Mouse (Mus musculus) MEL (cell line): Measurements from ENCODE around the gene Tas2r137.

Experiments used
- CHD1 ChIP-seq: IDR thresholded peaks from 2 replicates; pipeline ENCODE4 v1.6.1; 2012; ENCODE audit warnings: low read depth, mild to moderate bottlenecking, inconsistent platforms, low read length, improper control_type of control experiment
- CTCF ChIP-seq, 3 experiments: IDR thresholded peaks in 2 of 3; conservative IDR thresholded peaks in 1 of 3; 2 replicates each; pipeline ENCODE4 v1.5.1; 2011 to 2012; ENCODE audit warnings: low read length in 3 of 3, low read depth in 2 of 3, mild to moderate bottlenecking in 2 of 3, improper control_type of control experiment in 1 of 3, inconsistent platforms in 1 of 3, mixed read lengths in 1 of 3, moderate library complexity in 1 of 3; ENCODE audit not compliant: control insufficient read depth in 1 of 3, insufficient read depth in 1 of 3, poor library complexity in 1 of 3, severe bottlenecking in 1 of 3
- GATA1 ChIP-seq: IDR thresholded peaks from 2 replicates; pipeline ENCODE4 v1.6.1; 2011; ENCODE audit warnings: low read depth, low read length, improper control_type of control experiment
- MAFK ChIP-seq: IDR thresholded peaks from 2 replicates; pipeline ENCODE4 v1.6.1; 2011; ENCODE audit warnings: low read depth, mild to moderate bottlenecking, low read length, improper control_type of control experiment, borderline replicate concordance
- MAX ChIP-seq: IDR thresholded peaks from 2 replicates; pipeline ENCODE4 v1.6.1; 2011; ENCODE audit warnings: low read length, improper control_type of control experiment
- NRF1 ChIP-seq: IDR thresholded peaks from 2 replicates; pipeline ENCODE4 v1.6.1; 2014; ENCODE audit warnings: low read depth, mild to moderate bottlenecking, inconsistent platforms, low read length, improper control_type of control experiment, moderate library complexity; ENCODE audit not compliant: poor library complexity, insufficient read depth, severe bottlenecking
- POLR2A ChIP-seq, 2 experiments: IDR thresholded peaks; 2 replicates each; pipeline ENCODE4 v1.6.1; 2011 to 2012; ENCODE audit warnings: low read length in 2 of 2, mild to moderate bottlenecking in 2 of 2, control low read depth in 1 of 2, improper control_type of control experiment in 1 of 2, low read depth in 1 of 2, moderate library complexity in 1 of 2; ENCODE audit not compliant: control insufficient read depth in 1 of 2, insufficient read depth in 1 of 2, poor library complexity in 1 of 2
- UBTF ChIP-seq: IDR thresholded peaks from 2 replicates; pipeline ENCODE4 v1.6.1; 2012; ENCODE audit warnings: low read depth, mild to moderate bottlenecking, inconsistent platforms, low read length, improper control_type of control experiment, moderate library complexity, borderline replicate concordance; ENCODE audit not compliant: insufficient read depth

DNA sequence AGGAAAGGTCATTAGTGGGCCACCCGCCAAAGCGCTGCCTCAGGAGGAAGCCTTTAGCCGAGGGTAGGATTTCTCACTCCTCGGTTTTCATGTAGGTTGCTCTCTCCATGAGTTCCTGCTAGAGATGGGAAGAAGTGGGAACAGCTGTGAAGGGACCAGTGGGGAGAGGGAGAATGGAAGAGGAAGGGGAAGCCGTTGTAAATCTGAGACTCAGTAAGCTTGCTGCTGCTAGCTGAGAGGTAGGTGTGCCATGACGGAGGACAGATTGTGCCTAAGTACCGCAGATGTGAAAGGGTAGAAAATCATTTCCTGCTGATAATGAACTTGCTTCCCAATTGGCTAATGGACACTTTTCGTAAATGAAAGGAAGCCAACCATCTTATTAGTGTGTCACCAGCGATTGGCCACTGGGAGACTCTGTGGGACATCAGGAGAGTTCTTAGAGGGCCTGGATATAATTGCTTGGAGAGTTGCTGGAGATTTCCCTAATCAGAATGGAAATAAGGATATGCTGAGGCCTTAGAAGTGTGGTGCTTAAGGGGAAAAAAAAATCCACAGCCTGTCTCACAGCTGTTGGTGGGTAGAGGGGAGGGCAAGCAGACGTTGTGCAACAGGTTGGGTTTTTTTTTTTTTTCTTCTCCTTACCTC, 47.6 kb upstream of the Tas2r137 start:
- no peak for TF ChIP-seq GATA1
- no peak for TF ChIP-seq NRF1
- no peak for TF ChIP-seq CHD1
- no peak for TF ChIP-seq MAFK
- TF ChIP-seq UBTF = no peak
- no peak for TF ChIP-seq POLR2A (IDR thresholded peaks at IDR 0.05; ENCODE audit: control insufficient read depth in 1 of 2, insufficient read depth in 1 of 2, low read depth in 1 of 2, low read length in 2 of 2, poor library complexity in 1 of 2)
- TF ChIP-seq CTCF (IDR thresholded peaks at IDR 0.05 in 2 of 3, conservative IDR thresholded peaks at IDR 0.05 in 1 of 3; ENCODE audit: control insufficient read depth in 1 of 3, insufficient read depth in 1 of 3, low read depth in 2 of 3, low read length in 3 of 3, poor library complexity in 1 of 3, severe bottlenecking in 1 of 3) = no peak
- no peak for TF ChIP-seq MAX
